Mouse (Mus musculus): ENCODE data around the gene Nt5dc2. TPM values are rescaled to one million over a fixed set of nuclear protein-coding genes. Genes with fewer than 3 reads are reported as not detected.
A peak's percentile ranks its signal among the peaks of the same experiment; 100 is the strongest.

Nt5dc2 gene
- polyA plus RNA-seq, 1 experiment from 2014 or later: 341 TPM

DNA sequence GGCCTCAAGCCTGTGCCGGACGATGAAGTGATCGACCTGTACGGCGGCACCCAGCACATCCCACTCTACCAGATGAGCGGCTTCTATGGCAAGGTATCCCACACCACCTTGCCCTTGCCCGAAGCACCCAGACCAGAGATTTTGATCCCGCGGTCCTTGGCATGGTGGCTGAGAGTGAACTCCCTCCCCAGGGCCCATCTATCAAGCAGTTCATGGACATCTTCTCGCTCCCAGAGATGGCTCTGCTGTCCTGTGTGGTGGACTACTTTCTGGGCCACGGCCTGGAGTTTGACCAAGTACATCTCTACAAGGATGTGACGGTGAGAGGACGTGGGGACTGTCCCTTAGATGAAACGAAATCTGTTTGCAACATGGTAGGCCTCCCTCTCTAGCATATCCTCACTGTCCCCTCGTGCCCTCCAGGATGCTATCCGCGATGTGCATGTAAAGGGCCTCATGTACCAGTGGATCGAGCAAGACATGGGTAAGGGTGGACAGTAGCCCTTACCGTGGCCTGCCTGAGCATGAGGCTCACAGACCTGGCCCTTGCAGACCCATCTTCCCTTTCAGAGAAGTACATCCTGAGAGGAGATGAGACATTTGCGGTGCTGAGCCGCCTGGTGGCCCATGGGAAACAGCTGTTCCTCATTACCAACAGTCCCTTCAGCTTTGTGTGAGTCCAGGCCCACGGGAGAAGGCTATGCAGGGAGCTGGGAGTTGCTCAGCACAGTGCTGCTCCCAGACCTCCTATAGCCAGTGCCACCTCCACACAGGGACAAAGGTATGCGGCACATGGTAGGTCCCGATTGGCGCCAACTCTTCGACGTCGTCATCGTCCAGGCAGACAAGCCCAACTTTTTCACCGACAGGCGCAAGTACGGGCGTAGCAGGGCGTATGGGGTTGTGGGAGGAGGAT lies 4.9 kb downstream of the Nt5dc2 start:
- Histone ChIP-seq H3K36me3 (ENCODE audit: control insufficient read depth, insufficient read depth, low read length) (peaks cover 65% of the 10 kb centered on the region), H3K27me3 (ENCODE audit: control insufficient read depth, insufficient read depth, low read length) (no peaks in the 10 kb centered on the region), H3K9ac (ENCODE audit: low read length) (no peak overlapping the region), H3K9me3 (ENCODE audit: control insufficient read depth, low read length) (no peaks in the 10 kb centered on the region), H3K4me2 (ENCODE audit: low read length) (no peak overlapping the region), H3K4me1 (ENCODE audit: control insufficient read depth in 2 of 2, insufficient read depth in 2 of 2, low read length in 2 of 2) (peaks cover 11 to 19% of the 10 kb centered on the region in 2 experiments), H3K27ac (replicated peaks in 1 of 2; ENCODE audit: control insufficient read depth in 1 of 2, insufficient read depth in 1 of 2, low read depth in 2 of 2, low read length in 2 of 2) (no peak overlapping the region), H3K4me3 (ENCODE audit: control insufficient read depth in 1 of 2, insufficient read depth in 1 of 2, low read depth in 1 of 2, low read length in 2 of 2) (no peak overlapping the region)
- WGBS: 93% methylated on average over 34 of the region's 34 CpGs
- no peak for ATAC-seq (ENCODE audit: insufficient number of reproducible peaks, insufficient read depth, low FRiP score, low read depth)

DNA sequence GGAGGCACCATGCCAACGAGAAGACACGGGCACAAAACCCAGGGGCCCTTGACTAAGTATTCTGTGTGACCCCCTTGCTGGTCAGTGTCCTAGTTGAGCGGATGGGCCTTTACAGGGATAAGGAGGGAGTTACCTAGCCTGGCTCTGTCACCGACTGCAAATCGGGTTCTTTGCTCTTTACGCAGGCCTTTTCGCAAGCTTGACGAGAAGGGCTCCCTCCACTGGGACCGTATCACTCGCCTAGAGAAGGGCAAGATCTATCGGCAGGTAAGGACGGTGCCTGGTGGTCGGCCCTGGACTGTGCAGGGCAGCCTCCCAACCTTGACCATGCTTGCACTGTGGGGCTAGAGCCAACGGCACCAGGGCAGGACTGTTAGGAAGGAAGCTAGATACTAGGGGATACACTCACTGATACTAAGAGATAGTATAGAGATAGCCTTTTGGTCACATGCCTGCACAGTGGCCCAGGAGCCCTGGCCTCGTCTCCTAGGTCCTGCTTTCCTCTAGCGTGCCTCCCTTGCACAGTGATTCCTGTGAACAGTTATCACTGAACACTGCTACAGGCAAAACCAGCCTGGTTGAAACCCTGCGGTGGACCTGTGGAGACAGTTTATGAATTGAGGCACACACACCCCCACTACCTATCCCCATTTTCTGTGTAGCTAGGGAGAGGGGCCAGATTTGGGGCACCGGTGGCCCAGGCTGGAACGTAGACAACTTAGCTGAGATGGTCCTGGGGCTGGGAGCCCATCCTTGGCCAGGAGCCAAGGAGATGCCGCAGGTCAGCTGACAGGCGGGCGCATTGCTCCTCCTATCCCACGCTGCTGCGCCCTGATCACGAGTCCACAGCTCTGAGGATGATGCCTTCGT lies 5.8 kb downstream of the Nt5dc2 start:
- Histone ChIP-seq H3K4me3 (ENCODE audit: control insufficient read depth in 1 of 2, insufficient read depth in 1 of 2, low read depth in 1 of 2, low read length in 2 of 2) (no peak overlapping the region), H3K9ac (ENCODE audit: low read length) (no peak overlapping the region), H3K27me3 (ENCODE audit: control insufficient read depth, insufficient read depth, low read length) (no peaks in the 10 kb centered on the region), H3K4me1 (ENCODE audit: control insufficient read depth in 2 of 2, insufficient read depth in 2 of 2, low read length in 2 of 2) (peaks cover 11 to 18% of the 10 kb centered on the region in 2 experiments), H3K27ac (replicated peaks in 1 of 2; ENCODE audit: control insufficient read depth in 1 of 2, insufficient read depth in 1 of 2, low read depth in 2 of 2, low read length in 2 of 2) (peak overlapping the region in 1 of 2 experiments; percentile 47; a peak in 1 of 4 replicates), H3K9me3 (ENCODE audit: control insufficient read depth, low read length) (no peaks in the 10 kb centered on the region), H3K4me2 (ENCODE audit: low read length) (no peak overlapping the region), H3K36me3 (ENCODE audit: control insufficient read depth, insufficient read depth, low read length) (peaks cover 73% of the 10 kb centered on the region)
- no peak for ATAC-seq (ENCODE audit: insufficient number of reproducible peaks, insufficient read depth, low FRiP score, low read depth)
- 81% methylated on average over 26 of the region's 26 CpGs for WGBS

DNA sequence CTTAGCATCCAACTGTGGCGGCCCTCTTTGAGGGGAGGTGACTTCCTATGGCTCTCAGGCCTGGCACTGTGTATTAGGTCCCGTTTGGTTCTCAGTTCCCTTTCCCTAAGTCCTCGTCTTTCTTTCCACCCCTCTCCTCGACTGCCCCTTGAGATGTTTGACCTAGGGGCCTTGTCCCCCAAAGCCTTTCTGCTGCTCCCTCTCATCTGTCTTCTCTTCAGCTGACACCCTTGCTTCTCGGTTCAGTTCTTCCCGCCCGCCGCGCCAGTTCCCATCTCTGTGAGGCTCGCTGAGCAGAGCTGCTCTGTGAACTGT lies 6.4 kb downstream of the Nt5dc2 start:
- Histone ChIP-seq H3K4me2 (ENCODE audit: low read length) (no peak overlapping the region), H3K27me3 (ENCODE audit: control insufficient read depth, insufficient read depth, low read length) (no peaks in the 10 kb centered on the region), H3K9me3 (ENCODE audit: control insufficient read depth, low read length) (no peaks in the 10 kb centered on the region), H3K9ac (ENCODE audit: low read length) (no peak overlapping the region), H3K36me3 (ENCODE audit: control insufficient read depth, insufficient read depth, low read length) (peaks cover 79% of the 10 kb centered on the region), H3K4me3 (ENCODE audit: control insufficient read depth in 1 of 2, insufficient read depth in 1 of 2, low read depth in 1 of 2, low read length in 2 of 2) (no peak overlapping the region), H3K4me1 (ENCODE audit: control insufficient read depth in 2 of 2, insufficient read depth in 2 of 2, low read length in 2 of 2) (peaks cover 7 to 12% of the 10 kb centered on the region in 2 experiments; a peak in 3 of 4 replicates), H3K27ac (replicated peaks in 1 of 2; ENCODE audit: control insufficient read depth in 1 of 2, insufficient read depth in 1 of 2, low read depth in 2 of 2, low read length in 2 of 2) (peak overlapping the region in 1 of 2 experiments; percentile 47; a peak in 2 of 4 replicates)
- ATAC-seq (ENCODE audit: insufficient number of reproducible peaks, insufficient read depth, low FRiP score, low read depth): no peak
- 79% methylated on average over 10 of the region's 10 CpGs for whole genome bisulfite sequencing

DNA sequence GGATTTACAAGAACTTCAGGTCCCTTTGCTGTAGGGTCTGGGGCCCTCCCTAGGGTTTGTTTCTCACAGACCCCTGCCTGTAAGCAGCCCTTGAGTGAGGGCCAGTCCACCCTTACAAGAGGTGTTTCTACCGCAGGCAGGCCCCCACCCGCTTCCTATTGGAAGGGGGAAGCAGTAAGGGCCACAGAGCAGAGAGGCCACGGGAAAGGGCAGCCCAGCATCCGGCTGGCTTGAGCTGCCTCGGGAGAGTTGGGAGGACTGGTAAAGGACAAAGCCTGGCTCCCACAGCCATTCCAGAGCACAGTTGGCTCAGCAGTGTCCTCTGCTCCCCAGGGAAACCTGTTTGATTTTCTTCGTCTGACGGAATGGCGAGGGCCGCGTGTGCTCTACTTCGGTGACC lies 6.9 kb downstream of the Nt5dc2 start:
- Histone ChIP-seq H3K27me3 (ENCODE audit: control insufficient read depth, insufficient read depth, low read length) (no peaks in the 10 kb centered on the region), H3K9ac (ENCODE audit: low read length) (0 out of 2 replicates have a peak overlapping the region, but pooled peaks have one; percentile 3), H3K4me3 (ENCODE audit: control insufficient read depth in 1 of 2, insufficient read depth in 1 of 2, low read depth in 1 of 2, low read length in 2 of 2) (no peak overlapping the region), H3K27ac (replicated peaks in 1 of 2; ENCODE audit: control insufficient read depth in 1 of 2, insufficient read depth in 1 of 2, low read depth in 2 of 2, low read length in 2 of 2) (peak overlapping the region; percentile 36 to 47; a peak in 3 of 4 replicates), H3K36me3 (ENCODE audit: control insufficient read depth, insufficient read depth, low read length) (peaks cover 84% of the 10 kb centered on the region), H3K4me1 (ENCODE audit: control insufficient read depth in 2 of 2, insufficient read depth in 2 of 2, low read length in 2 of 2) (peaks cover 4 to 6% of the 10 kb centered on the region in 2 experiments; a peak in 3 of 4 replicates), H3K4me2 (ENCODE audit: low read length) (no peak overlapping the region), H3K9me3 (ENCODE audit: control insufficient read depth, low read length) (0 out of 2 replicates have a peak, but pooled peaks cover 3% of the 10 kb centered on the region)
- 72% methylated on average over 11 of the region's 11 CpGs for WGBS
- no peak for ATAC-seq (ENCODE audit: insufficient number of reproducible peaks, insufficient read depth, low FRiP score, low read depth)

DNA sequence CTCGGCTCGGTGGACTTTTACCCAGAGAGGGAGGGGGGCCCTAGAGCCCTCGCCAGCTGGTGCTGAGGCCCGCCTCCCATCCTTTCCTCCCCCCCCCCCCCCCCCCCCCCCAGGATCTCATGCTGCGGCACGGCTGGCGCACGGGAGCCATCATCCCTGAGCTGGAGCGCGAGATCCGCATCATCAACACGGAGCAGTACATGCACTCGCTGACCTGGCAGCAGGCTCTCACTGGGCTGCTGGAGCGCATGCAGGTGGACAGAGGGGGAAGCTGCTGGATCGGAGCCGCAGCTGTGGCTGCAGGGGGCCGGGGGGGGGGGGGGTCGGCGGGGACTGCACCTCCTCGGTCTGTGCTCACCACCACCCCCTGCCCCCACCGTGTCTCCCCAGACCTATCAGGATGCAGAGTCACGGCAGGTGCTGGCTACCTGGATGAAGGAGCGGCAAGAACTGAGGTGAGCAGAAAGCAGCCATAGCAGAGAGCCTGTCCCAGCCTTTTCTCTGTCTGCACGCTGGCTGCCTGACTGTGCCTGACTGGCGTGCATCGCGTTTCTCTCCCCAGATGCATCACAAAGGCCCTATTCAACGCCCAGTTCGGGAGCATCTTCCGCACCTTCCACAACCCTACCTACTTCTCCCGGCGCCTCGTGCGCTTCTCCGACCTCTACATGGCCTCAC lies 7.5 kb downstream of the Nt5dc2 start:
- Histone ChIP-seq H3K9me3 (ENCODE audit: control insufficient read depth, low read length) (0 out of 2 replicates have a peak, but pooled peaks cover 3% of the 10 kb centered on the region), H3K4me3 (ENCODE audit: control insufficient read depth in 1 of 2, insufficient read depth in 1 of 2, low read depth in 1 of 2, low read length in 2 of 2) (no peak overlapping the region), H3K27me3 (ENCODE audit: control insufficient read depth, insufficient read depth, low read length) (no peaks in the 10 kb centered on the region), H3K27ac (replicated peaks in 1 of 2; ENCODE audit: control insufficient read depth in 1 of 2, insufficient read depth in 1 of 2, low read depth in 2 of 2, low read length in 2 of 2) (peak overlapping the region in 1 of 2 experiments; percentile 47; a peak in 1 of 4 replicates), H3K4me1 (ENCODE audit: control insufficient read depth in 2 of 2, insufficient read depth in 2 of 2, low read length in 2 of 2) (peaks cover 0 to under 1% of the 10 kb centered on the region in 2 experiments; a peak in 2 of 4 replicates), H3K4me2 (ENCODE audit: low read length) (no peak overlapping the region), H3K9ac (ENCODE audit: low read length) (no peak overlapping the region), H3K36me3 (ENCODE audit: control insufficient read depth, insufficient read depth, low read length) (peaks cover 84% of the 10 kb centered on the region)
- ATAC-seq (ENCODE audit: insufficient number of reproducible peaks, insufficient read depth, low FRiP score, low read depth): no peak
- 85% methylated on average over 26 of the region's 35 CpGs for WGBS

DNA sequence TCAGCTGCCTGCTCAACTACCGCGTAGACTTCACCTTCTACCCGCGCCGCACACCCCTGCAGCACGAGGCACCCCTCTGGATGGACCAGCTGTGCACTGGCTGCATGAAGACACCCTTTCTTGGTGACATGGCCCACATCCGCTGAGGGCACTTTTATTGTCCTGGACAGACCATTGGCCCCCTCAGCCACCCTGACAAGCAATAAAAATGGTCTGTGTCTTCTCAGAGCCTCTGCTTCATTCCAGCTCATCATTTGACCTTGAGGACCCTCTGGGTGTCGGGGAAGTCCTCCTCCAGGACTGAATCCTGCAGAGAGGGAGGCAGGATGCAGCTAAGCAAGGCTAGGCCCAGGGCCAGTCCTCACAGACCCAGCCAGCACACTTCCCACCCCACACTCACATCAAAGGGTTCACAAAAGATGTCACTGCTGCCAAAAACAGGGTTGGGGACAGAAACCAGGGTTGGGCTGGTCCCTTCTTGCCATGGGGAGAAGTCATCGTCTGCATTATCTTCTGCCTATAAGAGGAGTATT lies 8.1 kb downstream of the Nt5dc2 start:
- peaks cover 84% of the 10 kb centered on the region for H3K36me3 ChIP-seq (ENCODE audit: control insufficient read depth, insufficient read depth, low read length)
- H3K27me3 ChIP-seq (ENCODE audit: control insufficient read depth, insufficient read depth, low read length): no peaks in the 10 kb centered on the region
- ATAC-seq (ENCODE audit: insufficient number of reproducible peaks, insufficient read depth, low FRiP score, low read depth): no peak
- no peak overlapping the region for H3K4me3 ChIP-seq (ENCODE audit: control insufficient read depth in 1 of 2, insufficient read depth in 1 of 2, low read depth in 1 of 2, low read length in 2 of 2)
- 0 out of 2 replicates have a peak, but pooled peaks cover 3% of the 10 kb centered on the region for H3K9me3 ChIP-seq (ENCODE audit: control insufficient read depth, low read length)
- no peak overlapping the region for H3K9ac ChIP-seq (ENCODE audit: low read length)
- H3K4me1 ChIP-seq (ENCODE audit: control insufficient read depth in 2 of 2, insufficient read depth in 2 of 2, low read length in 2 of 2): no peaks in the 10 kb centered on the region
- H3K4me2 ChIP-seq (ENCODE audit: low read length): no peak overlapping the region
- 88% methylated on average over 9 of the region's 9 CpGs for WGBS
- H3K27ac ChIP-seq (replicated peaks in 1 of 2; ENCODE audit: control insufficient read depth in 1 of 2, insufficient read depth in 1 of 2, low read depth in 2 of 2, low read length in 2 of 2): no peak overlapping the region

DNA sequence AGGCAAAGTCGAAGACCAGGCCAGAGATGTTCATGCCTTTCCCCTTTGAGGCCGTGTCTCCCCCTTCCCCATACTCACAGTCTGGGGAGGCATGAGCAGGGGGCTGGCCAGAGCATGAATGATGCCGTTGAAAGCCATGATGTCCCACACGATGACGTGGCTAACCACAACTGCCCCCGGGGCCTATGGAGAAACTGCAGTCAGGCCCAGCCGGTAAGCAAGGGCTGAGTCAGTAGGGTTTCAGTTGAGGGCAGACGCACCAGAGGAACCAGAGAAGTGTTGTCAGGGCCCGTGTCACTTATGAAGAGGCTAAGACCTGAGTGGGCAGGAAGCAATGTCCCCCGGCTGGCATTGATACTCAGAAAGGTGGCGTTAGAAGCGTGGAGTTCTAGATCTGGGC lies 8.8 kb downstream of the Nt5dc2 start:
- no peak overlapping the region for H3K4me2 ChIP-seq (ENCODE audit: low read length)
- H3K9ac ChIP-seq (ENCODE audit: low read length): no peak overlapping the region
- H3K4me3 ChIP-seq (ENCODE audit: control insufficient read depth in 1 of 2, insufficient read depth in 1 of 2, low read depth in 1 of 2, low read length in 2 of 2): no peak overlapping the region
- no peak for ATAC-seq (ENCODE audit: insufficient number of reproducible peaks, insufficient read depth, low FRiP score, low read depth)
- H3K4me1 ChIP-seq (ENCODE audit: control insufficient read depth in 2 of 2, insufficient read depth in 2 of 2, low read length in 2 of 2): no peaks in the 10 kb centered on the region
- 0 out of 2 replicates have a peak, but pooled peaks cover 3% of the 10 kb centered on the region for H3K9me3 ChIP-seq (ENCODE audit: control insufficient read depth, low read length)
- H3K27me3 ChIP-seq (ENCODE audit: control insufficient read depth, insufficient read depth, low read length): no peaks in the 10 kb centered on the region
- peaks cover 80% of the 10 kb centered on the region for H3K36me3 ChIP-seq (ENCODE audit: control insufficient read depth, insufficient read depth, low read length)
- H3K27ac ChIP-seq (replicated peaks in 1 of 2; ENCODE audit: control insufficient read depth in 1 of 2, insufficient read depth in 1 of 2, low read depth in 2 of 2, low read length in 2 of 2): no peak overlapping the region
- WGBS: 83% methylated on average over 12 of the region's 12 CpGs
